Mouse (Mus musculus): ENCODE measurements around the gene Acvr1b.

Acvr1b gene

DNA sequence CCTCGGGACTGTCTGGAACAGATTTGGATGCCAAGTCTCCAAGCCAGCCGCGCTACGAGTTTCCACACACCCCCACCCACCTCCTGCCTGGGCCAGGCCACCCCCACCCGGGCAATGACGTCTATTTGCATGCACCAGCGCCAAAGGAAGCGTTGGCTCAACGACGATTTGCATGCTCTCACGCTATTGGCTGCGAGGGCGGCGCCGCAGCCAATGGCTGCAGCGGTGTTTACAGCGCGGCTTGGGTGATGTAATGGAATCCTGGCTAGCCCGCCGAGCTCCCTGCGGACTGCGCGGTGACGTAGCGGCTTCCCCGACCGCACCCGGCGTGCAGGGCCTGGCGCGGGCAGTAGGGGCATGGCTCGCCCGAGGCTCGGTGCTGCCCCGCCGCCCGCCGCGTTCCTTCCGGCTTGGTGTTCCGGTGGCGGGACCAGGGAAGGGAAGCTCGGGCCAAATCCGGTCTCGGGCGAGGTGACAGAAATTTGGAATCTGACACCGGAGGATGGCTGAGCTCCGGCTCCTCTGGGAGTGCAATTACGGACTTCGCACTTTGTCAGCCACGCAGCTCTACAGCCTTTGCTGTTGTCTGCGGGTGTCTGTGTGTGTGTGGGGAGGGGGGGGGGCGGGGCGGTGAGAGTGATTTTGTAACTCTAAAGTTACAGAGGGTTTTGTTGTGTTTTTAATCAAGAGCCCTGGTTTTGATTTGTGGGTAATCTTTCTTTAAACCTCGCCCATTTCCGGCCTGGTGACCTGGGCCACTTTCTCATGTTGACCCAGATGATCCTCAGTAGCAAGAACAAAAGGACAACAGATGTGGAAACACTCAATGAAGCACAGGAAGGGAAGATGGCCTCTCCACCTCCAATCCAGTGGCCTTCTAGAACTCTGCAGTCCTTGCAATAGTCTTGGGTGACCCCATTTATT, 72.6 kb downstream of the Acvr1b start:
- peak; percentile 81 for DNase-seq (ENCODE audit: extremely low read depth, low read depth, low spot score)

DNA sequence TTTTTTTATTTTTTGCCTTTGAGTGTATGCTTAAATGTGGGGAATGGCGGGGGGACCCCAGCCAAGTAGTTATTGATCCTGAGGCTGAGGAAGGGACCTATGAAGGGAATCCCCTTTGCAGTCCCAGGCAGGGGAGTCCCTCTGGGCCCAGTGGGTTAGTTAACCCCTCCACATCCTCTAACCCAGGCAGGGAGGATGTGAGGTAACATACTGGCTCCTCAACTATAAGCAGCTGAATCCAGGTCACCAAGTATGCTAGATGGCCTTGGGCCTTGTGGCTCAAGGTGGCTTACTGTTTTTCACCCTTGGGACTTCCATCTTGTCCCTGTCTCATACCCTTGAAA, 73.3 kb downstream of the Acvr1b start:
- no peak for DNase-seq (ENCODE audit: extremely low read depth, low read depth, low spot score)

DNA sequence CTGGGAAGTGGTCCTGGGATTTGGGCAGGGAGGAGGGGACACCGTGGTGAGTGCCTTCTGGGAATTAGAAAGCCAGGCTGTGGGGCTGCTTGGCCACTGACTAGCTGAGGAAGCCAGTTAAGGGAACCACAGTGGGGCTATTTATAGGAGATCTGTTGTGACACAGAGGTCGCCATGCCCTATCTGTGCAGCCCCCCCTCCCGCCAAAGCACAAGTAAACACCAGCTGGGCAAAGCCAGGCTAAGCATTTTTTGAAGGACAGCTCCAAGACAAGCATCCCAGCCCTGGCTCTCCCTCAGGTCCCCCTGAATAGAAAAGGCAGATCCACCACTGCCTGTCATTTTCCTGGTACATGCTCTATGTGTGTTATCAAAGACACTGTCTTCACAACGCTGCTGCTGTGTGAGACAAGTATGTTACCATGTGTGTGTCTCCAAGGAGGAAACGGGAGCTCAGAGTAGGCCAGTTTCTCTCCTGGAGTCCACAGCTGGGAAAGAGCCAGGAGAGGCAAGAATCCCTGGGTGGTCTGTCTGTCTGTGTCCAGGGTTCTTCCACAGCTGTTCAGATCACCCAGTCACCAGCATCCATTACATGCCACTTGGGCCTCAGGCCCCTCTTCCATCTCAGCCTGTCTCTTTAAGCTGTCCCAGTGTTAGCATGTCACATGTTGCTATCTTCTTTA, 74.3 kb downstream of the Acvr1b start:
- no peak for DNase-seq (ENCODE audit: extremely low read depth, low read depth, low spot score)

DNA sequence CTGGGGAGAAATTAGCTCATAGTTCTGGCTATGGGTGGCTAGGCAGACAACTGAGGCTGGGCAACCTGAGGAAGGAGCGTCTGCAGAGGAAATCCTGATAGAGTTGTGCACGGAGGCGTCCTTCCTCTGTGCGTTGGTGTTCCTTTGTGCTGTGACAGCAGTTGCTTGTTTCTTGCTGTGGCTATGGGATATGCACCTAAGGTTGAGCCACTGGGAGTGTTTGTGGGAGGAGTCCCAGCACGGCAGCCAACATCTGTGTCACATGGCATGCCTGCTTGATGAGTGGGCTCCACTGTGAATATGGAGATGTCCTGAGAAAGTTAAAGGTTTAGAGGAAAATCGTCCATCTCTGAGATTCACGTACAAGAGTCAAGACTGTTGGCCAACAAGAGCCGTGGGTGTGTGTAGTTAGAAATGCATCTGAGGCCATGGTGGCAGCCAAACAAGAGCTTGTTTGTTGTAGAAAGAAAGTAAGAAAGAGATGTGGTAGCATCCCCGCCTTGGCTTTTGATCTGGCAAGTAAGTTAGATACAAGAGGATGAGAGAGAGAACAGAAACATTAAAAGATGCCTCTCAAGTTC, 76.4 kb downstream of the Acvr1b start:
- no peak for DNase-seq (ENCODE audit: extremely low read depth, low read depth, low spot score)

GRCm38 (mm10) chr15:101251930-101252329, 78.1 kb downstream of the Acvr1b start:
- DNase-seq (ENCODE audit: extremely low read depth, low read depth, low spot score): no peak

DNA sequence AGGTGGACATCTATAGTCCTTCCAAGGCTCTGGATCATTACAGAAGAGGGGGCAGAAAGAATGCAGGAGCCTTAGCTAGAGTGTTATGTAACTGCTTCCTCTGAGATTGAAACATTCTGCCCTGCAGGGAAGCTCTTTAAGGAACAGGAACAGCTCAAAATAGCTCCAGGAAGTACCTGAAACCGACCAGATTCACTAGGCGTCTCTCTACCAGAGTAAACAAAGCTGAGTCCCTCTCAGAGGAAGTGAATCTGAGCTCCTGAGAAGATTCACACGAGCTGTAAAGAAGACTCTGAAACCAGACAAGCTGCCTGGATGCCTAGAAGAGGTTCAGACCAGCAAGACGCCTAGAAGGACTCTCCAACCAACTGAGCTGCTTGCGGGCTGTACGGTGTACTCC, 78.7 kb downstream of the Acvr1b start:
- no peak for DNase-seq (ENCODE audit: extremely low read depth, low read depth, low spot score)

- no peak for DNase-seq (ENCODE audit: extremely low read depth, low read depth, low spot score)
Measured at GRCm38 (mm10) chr15:101253563-101253885, 79.7 kb downstream of the Acvr1b start.

DNA sequence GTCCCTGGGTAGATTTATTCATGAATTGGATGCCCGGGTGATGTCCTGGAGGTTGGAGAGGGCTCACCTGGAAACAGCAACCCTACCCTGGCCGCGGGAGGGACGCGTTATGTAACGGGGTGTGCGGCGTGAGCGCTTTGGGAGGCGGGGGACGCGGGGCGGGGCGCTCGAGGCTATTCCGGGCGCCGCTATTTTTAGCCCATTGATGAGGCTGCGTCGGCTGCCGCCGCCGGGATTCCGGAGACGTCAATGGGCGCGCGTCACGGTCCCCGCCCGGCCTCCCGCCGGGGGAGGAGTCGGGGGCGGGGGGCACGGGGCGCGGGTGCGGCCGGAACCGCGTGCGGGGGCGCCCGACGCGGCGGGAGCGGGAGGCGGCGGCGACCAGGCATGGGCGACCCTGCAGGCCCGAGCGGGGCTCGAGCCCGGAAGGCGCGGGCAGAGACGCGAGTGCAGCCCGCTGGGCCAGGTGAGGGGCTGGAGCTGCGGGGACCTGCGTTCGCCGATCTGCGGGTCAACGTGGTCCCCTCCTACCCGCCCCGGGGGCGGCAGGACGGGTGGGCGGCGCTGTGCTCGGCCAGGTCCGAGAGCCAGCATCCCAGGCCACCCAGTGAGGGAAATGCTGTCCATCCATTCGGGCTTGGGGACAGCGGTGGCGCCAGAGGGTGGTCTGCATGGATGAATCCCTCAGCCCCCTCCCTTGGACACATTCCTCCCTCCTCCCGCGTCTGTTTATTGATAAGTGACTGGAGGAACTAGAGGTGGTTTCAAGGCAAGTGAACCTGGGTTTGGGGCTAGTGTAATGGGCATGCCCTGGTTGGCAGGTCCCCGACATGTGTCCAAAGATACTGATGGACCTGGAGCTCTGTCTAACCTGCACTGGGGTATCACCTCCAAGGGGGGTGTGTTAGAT, 80.3 kb downstream of the Acvr1b start, which contains the start of gene Nr4a1:
Nr4a1 (plus strand) TSS at position 384 of the 910 bp plus-strand sequence.
- no peak for DNase-seq (ENCODE audit: extremely low read depth, low read depth, low spot score)

GRCm38 (mm10) chr15:101255842-101256462, 82.1 kb downstream of the Acvr1b start:
- DNase-seq (ENCODE audit: extremely low read depth, low read depth, low spot score): no peak

GRCm38 (mm10) chr15:101256463-101257206, 82.8 kb downstream of the Acvr1b start:
- no peak for DNase-seq (ENCODE audit: extremely low read depth, low read depth, low spot score)

GRCm38 (mm10) chr15:101258420-101258819, 84.6 kb downstream of the Acvr1b start:
- no peak for DNase-seq (ENCODE audit: extremely low read depth, low read depth, low spot score)

- no peak for DNase-seq (ENCODE audit: extremely low read depth, low read depth, low spot score)
Measured at GRCm38 (mm10) chr15:101259922-101260321, 86.1 kb downstream of the Acvr1b start.

DNA sequence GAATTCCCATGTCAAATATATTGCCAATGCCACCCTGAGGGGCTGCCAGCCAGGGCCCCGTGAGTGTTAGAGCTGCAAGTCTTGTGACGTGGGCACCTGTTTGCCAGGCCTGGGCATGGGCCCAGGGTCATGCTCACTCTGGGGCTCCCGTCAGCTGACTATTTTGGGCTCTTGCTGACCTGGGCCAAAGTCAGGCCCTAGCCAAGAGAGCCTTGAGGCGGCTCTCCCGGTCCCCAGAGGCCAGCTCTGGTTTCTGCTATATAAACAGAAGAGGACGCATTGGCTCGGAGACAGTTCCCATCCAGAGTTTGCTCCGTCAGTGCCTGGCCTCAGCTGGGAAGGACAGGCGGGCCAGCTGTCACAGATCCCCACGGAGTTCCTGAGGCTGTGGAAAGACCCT, 86.5 kb downstream of the Acvr1b start:
- DNase-seq (ENCODE audit: extremely low read depth, low read depth, low spot score): no peak

DNA sequence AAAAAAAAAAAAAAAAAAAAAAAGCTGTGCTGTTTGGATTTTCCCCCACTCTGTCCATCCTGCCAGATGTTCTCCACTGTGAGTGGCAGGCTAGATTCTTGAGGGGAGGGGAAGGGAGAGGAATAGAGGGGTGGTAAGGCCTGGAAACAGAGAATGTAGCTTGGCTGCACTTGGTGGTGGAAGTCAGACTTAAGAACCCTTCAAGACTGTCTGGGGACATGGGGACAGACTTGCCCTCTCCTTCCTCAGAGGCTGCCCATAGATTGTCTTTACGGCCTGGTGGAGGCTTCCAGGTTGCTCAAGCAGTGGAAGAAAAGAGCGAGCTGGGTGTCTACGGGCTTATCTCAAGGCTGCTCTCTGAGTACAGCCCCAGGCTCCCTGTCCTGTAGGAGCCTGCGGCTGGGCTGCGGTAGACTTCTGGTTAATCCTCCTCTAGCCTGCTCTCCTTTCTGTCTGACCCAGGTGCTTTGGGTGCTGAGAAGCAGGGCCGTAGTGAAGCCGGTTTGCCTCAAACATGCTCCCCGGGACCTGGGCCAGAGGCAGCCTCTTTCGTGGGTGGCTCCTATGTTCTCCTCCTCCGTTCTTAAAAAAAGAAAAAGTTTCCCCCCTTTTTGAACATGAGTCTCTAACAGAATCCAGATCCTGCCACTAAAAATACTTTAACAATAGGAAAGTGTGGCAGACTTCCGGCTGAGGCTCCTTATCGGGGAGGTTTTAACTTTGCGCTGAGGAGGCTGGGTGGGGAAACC, 87.2 kb downstream of the Acvr1b start:
- no peak for DNase-seq (ENCODE audit: extremely low read depth, low read depth, low spot score)

GRCm38 (mm10) chr15:101262502-101262901, 88.6 kb downstream of the Acvr1b start:
- no peak for DNase-seq (ENCODE audit: extremely low read depth, low read depth, low spot score)
